Mouse (Mus musculus): ENCODE data around the gene B4gat1. TPM values are rescaled to one million over a fixed set of nuclear protein-coding genes. Genes with fewer than 3 reads are reported as not detected.

B4gat1 gene
- polyA plus RNA-seq, 1 experiment from 2014 or later: 50.0 TPM

- peak overlapping the region; percentile 50; the same call in 1 of the 2 replicates for H3K27ac ChIP-seq
- 0 out of 2 replicates have a peak, but pooled peaks cover 4% of the 10 kb centered on the region for H3K36me3 ChIP-seq
- no peaks in the 10 kb centered on the region for H3K9me3 ChIP-seq
- peak; percentile 59 for ATAC-seq (ENCODE audit: low FRiP score, low read depth)
- peak overlapping the region; percentile 89 for H3K4me3 ChIP-seq
- H3K9ac ChIP-seq: peak overlapping the region; percentile 76
- peaks cover 37% of the 10 kb centered on the region for H3K4me1 ChIP-seq
- no peaks in the 10 kb centered on the region for H3K27me3 ChIP-seq (replicated peaks)
- 7% methylated on average over 32 of the region's 32 CpGs for WGBS
- peak overlapping the region; percentile 98 for H3K4me2 ChIP-seq (replicated peaks)
Measured at GRCm38 (mm10) chr19:5037678-5038571, 701 bp upstream of the B4gat1 start.

GRCm38 (mm10) chr19:5039301-5040114, 882 bp downstream of the B4gat1 start:
- Histone ChIP-seq H3K27me3 (replicated peaks) (no peaks in the 10 kb centered on the region), H3K9ac (peak overlapping the region; percentile 76), H3K9me3 (no peaks in the 10 kb centered on the region), H3K4me3 (peak overlapping the region; percentile 89), H3K27ac (peak overlapping the region; percentile 12; the same call in 1 of the 2 replicates), H3K36me3 (peaks cover 9% of the 10 kb centered on the region; the same call in 1 of the 2 replicates), H3K4me2 (replicated peaks) (peak overlapping the region; percentile 98), H3K4me1 (peaks cover 37% of the 10 kb centered on the region)
- WGBS: 13% methylated on average over 41 of the region's 41 CpGs
- ATAC-seq (ENCODE audit: low FRiP score, low read depth): peak; percentile 18

- H3K9ac ChIP-seq: peak within 1 kb of the TSS; percentile 81
- no peaks in the 10 kb centered on the region for H3K9me3 ChIP-seq
- H3K36me3 ChIP-seq: peaks cover 13% of the 10 kb centered on the region
- no peaks in the 10 kb centered on the region for H3K27me3 ChIP-seq (replicated peaks)
- H3K27ac ChIP-seq: 0 out of 2 replicates have a peak within 1 kb of the TSS, but pooled peaks have one; percentile 42
- 9% methylated on average over 40 of the region's 40 CpGs for WGBS
- peak within 1 kb of the TSS; percentile 89 for H3K4me3 ChIP-seq
- peaks cover 37% of the 10 kb centered on the region for H3K4me1 ChIP-seq
- H3K4me2 ChIP-seq (replicated peaks): peak within 1 kb of the TSS; percentile 98
- peak; percentile 64 for ATAC-seq (ENCODE audit: low FRiP score, low read depth)
Measured at GRCm38 (mm10) chr19:5040862-5041523, 2.4 kb downstream of the B4gat1 start, which contains the start of gene Brms1. Brms1 (plus strand) TSS chr19:5041354.

- Histone ChIP-seq H3K36me3 (peaks cover 18% of the 10 kb centered on the region), H3K4me2 (replicated peaks) (peak overlapping the region; percentile 98), H3K27me3 (replicated peaks) (no peaks in the 10 kb centered on the region), H3K9ac (peak overlapping the region; percentile 81), H3K4me1 (peaks cover 37% of the 10 kb centered on the region), H3K4me3 (peak overlapping the region; percentile 89), H3K9me3 (no peaks in the 10 kb centered on the region), H3K27ac (0 out of 2 replicates have a peak overlapping the region, but pooled peaks have one; percentile 42)
- ATAC-seq (ENCODE audit: low FRiP score, low read depth): no peak
- 2% methylated on average over 16 of the region's 16 CpGs for WGBS
Measured at GRCm38 (mm10) chr19:5041588-5041987, 3.0 kb downstream of the B4gat1 start.

- H3K4me1 ChIP-seq: peaks cover 25% of the 10 kb centered on the region
- no peak for ATAC-seq (ENCODE audit: low FRiP score, low read depth)
- no peak overlapping the region for H3K4me3 ChIP-seq
- peaks cover 53% of the 10 kb centered on the region for H3K36me3 ChIP-seq
- no peaks in the 10 kb centered on the region for H3K9me3 ChIP-seq
- H3K9ac ChIP-seq: no peak overlapping the region
- no peak overlapping the region for H3K4me2 ChIP-seq (replicated peaks)
- no peak overlapping the region for H3K27ac ChIP-seq
- H3K27me3 ChIP-seq (replicated peaks): peaks cover 7% of the 10 kb centered on the region
- WGBS: 85% methylated on average over 4 of the region's 4 CpGs
Measured at GRCm38 (mm10) chr19:5045531-5045930, 6.9 kb downstream of the B4gat1 start.

GRCm38 (mm10) chr19:5048138-5049056, 9.8 kb downstream of the B4gat1 start:
- 88% methylated on average over 14 of the region's 14 CpGs for WGBS
- ATAC-seq (ENCODE audit: low FRiP score, low read depth): no peak
- H3K27ac ChIP-seq: no peak overlapping the region
- no peaks in the 10 kb centered on the region for H3K9me3 ChIP-seq
- peaks cover 14% of the 10 kb centered on the region for H3K4me1 ChIP-seq
- H3K27me3 ChIP-seq (replicated peaks): peaks cover 36% of the 10 kb centered on the region
- no peak overlapping the region for H3K4me2 ChIP-seq (replicated peaks)
- H3K4me3 ChIP-seq: no peak overlapping the region
- no peak overlapping the region for H3K9ac ChIP-seq
- H3K36me3 ChIP-seq: peaks cover 48% of the 10 kb centered on the region

GRCm38 (mm10) chr19:5049325-5049724, 10.7 kb downstream of the B4gat1 start:
- H3K27me3 ChIP-seq (replicated peaks): peaks cover 41% of the 10 kb centered on the region
- H3K9me3 ChIP-seq: no peaks in the 10 kb centered on the region
- 81% methylated on average over 6 of the region's 6 CpGs for WGBS
- no peak overlapping the region for H3K27ac ChIP-seq
- no peak overlapping the region for H3K4me2 ChIP-seq (replicated peaks)
- no peak overlapping the region for H3K9ac ChIP-seq
- peaks cover 14% of the 10 kb centered on the region for H3K4me1 ChIP-seq
- H3K36me3 ChIP-seq: peaks cover 44% of the 10 kb centered on the region
- no peak for ATAC-seq (ENCODE audit: low FRiP score, low read depth)
- H3K4me3 ChIP-seq: no peak overlapping the region; the same call in 1 of the 2 replicates

GRCm38 (mm10) chr19:5050047-5050905, 11.7 kb downstream of the B4gat1 start, which contains the start of gene Rin1:
Rin1 (plus strand) TSS chr19:5050481.
- H3K4me1 ChIP-seq: peaks cover 14% of the 10 kb centered on the region
- no peak within 1 kb of the TSS; the same call in 1 of the 2 replicates for H3K4me3 ChIP-seq
- no peaks in the 10 kb centered on the region for H3K9me3 ChIP-seq
- 0 out of 2 replicates have a peak within 1 kb of the TSS, but pooled peaks have one; percentile 13 for H3K9ac ChIP-seq
- peak within 1 kb of the TSS; percentile 24 for H3K4me2 ChIP-seq (replicated peaks)
- peaks cover 44% of the 10 kb centered on the region for H3K36me3 ChIP-seq
- WGBS: 21% methylated on average over 14 of the region's 14 CpGs
- peaks cover 42% of the 10 kb centered on the region for H3K27me3 ChIP-seq (replicated peaks)
- peak; percentile 31 for ATAC-seq (ENCODE audit: low FRiP score, low read depth)
- no peak within 1 kb of the TSS for H3K27ac ChIP-seq

GRCm38 (mm10) chr19:5051031-5051430, 12.4 kb downstream of the B4gat1 start:
- peak overlapping the region; percentile 24 for H3K4me2 ChIP-seq (replicated peaks)
- peaks cover 44% of the 10 kb centered on the region for H3K27me3 ChIP-seq (replicated peaks)
- ATAC-seq (ENCODE audit: low FRiP score, low read depth): peak; percentile 23
- H3K9ac ChIP-seq: 0 out of 2 replicates have a peak overlapping the region, but pooled peaks have one; percentile 13
- no peak overlapping the region for H3K4me3 ChIP-seq
- 9% methylated on average over 17 of the region's 17 CpGs for WGBS
- H3K36me3 ChIP-seq: peaks cover 40% of the 10 kb centered on the region
- H3K27ac ChIP-seq: no peak overlapping the region
- H3K9me3 ChIP-seq: no peaks in the 10 kb centered on the region
- peaks cover 15% of the 10 kb centered on the region for H3K4me1 ChIP-seq

- H3K4me3 ChIP-seq: no peak overlapping the region
- H3K9ac ChIP-seq: 0 out of 2 replicates have a peak overlapping the region, but pooled peaks have one; percentile 13
- H3K4me2 ChIP-seq (replicated peaks): no peak overlapping the region; the same call in 1 of the 2 replicates
- H3K27me3 ChIP-seq (replicated peaks): peaks cover 44% of the 10 kb centered on the region
- peaks cover 35% of the 10 kb centered on the region for H3K36me3 ChIP-seq
- ATAC-seq (ENCODE audit: low FRiP score, low read depth): no peak
- H3K27ac ChIP-seq: no peak overlapping the region
- H3K4me1 ChIP-seq: peaks cover 20% of the 10 kb centered on the region
- no peaks in the 10 kb centered on the region for H3K9me3 ChIP-seq
- 31% methylated on average over 3 of the region's 3 CpGs for WGBS
Measured at GRCm38 (mm10) chr19:5051515-5051914, 12.9 kb downstream of the B4gat1 start.

Measured in neural tube, embryonic 12.5 days (tissue).